Mouse (Mus musculus) forebrain, embryonic 15.5 days (tissue): ENCODE measurements around the gene Gpr39. TPM values are rescaled to one million over a fixed set of nuclear protein-coding genes. Genes with fewer than 3 reads are reported as not detected.

Experiments
- ATAC-seq: fragments of 200-750 bp; cut with Nextera tagmentation; replicated peaks from 2 replicates; pipeline ENCODE4 v1.8.0; 2017; ENCODE audit warnings: mild to moderate bottlenecking, moderate TSS enrichment, moderate library complexity
- H3K27ac ChIP-seq: fragments of 300-500 bp; sonication (generic); replicated peaks from 2 replicates; pipeline ENCODE4 v1.5.1; 2015; ENCODE audit warnings: mild to moderate bottlenecking, inconsistent platforms
- H3K27me3 ChIP-seq: fragments of 300-500 bp; sonication (generic); 2 replicates; pipeline ENCODE4 v1.6.1; 2015; ENCODE audit warnings: inconsistent platforms
- H3K36me3 ChIP-seq: fragments of 300-500 bp; sonication (generic); 2 replicates; pipeline ENCODE4 v1.6.1; 2015; ENCODE audit warnings: mild to moderate bottlenecking, inconsistent platforms
- H3K4me1 ChIP-seq: fragments of 300-500 bp; sonication (generic); 2 replicates; pipeline ENCODE4 v1.6.1; 2015; ENCODE audit warnings: inconsistent platforms
- H3K4me2 ChIP-seq: fragments of 300-500 bp; sonication (generic); replicated peaks from 2 replicates; pipeline ENCODE4 v1.6.1; 2015; ENCODE audit warnings: mild to moderate bottlenecking, inconsistent platforms
- H3K4me3 ChIP-seq: fragments of 300-500 bp; sonication (generic); 2 replicates; pipeline ENCODE4 v1.5.1; 2015; ENCODE audit warnings: mild to moderate bottlenecking, inconsistent platforms
- H3K9ac ChIP-seq: fragments of 300-500 bp; sonication (generic); replicated peaks from 2 replicates; pipeline ENCODE4 v1.6.1; 2015; ENCODE audit warnings: mild to moderate bottlenecking, inconsistent platforms
- H3K9me3 ChIP-seq: fragments of 300-500 bp; sonication (generic); 2 replicates; pipeline ENCODE4 v1.6.1; 2016; ENCODE audit warnings: inconsistent platforms
- WGBS: fragments of 180-500 bp; shearing (Covaris S2); methylation state at CpG from one replicate; pipeline ENCODE4 v1.1.7; 2015; ENCODE audit warnings: mixed read lengths; 5-methylcytosine and 5-hydroxymethylcytosine counted together
- polyA plus RNA-seq: library from polyadenylated mRNA; unstranded; fragments of >200 nt; fragmentation: Nextera tagmentation; extraction: Ambion mirVana; gene quantifications from 2 replicates; pipeline ENCODE4 v1.2.1, GENCODE M21; 2015

Gene Gpr39
- polyA plus RNA-seq, 1 experiment from 2014 or later, result not detected

- Histone ChIP-seq H3K4me3 (no peak overlapping the region), H3K36me3 (no peaks in the 10 kb centered on the region), H3K9me3 (no peaks in the 10 kb centered on the region), H3K4me1 (no peaks in the 10 kb centered on the region), H3K27me3 (no peaks in the 10 kb centered on the region), H3K27ac (no peak overlapping the region), H3K4me2 (no peak overlapping the region), H3K9ac (no peak overlapping the region)
- ATAC-seq, result no peak
- WGBS, result 21% methylated on average over 1 of the region's 1 CpGs
These were observed 160.7 kb downstream of the Gpr39 start for GRCm38 (mm10) chr1:125837507-125837906.

GRCm38 (mm10) chr1:125839746-125840392, 163.1 kb downstream of the Gpr39 start:
- 47% methylated on average over 13 of the region's 13 CpGs for WGBS
- no peak for ATAC-seq
- no peak overlapping the region for H3K9ac ChIP-seq
- H3K4me2 ChIP-seq, result no peak overlapping the region
- H3K27me3 ChIP-seq, result no peaks in the 10 kb centered on the region
- H3K9me3 ChIP-seq, result no peaks in the 10 kb centered on the region
- no peak overlapping the region for H3K27ac ChIP-seq
- H3K4me3 ChIP-seq, result no peak overlapping the region
- H3K4me1 ChIP-seq, result no peaks in the 10 kb centered on the region
- no peaks in the 10 kb centered on the region for H3K36me3 ChIP-seq

GRCm38 (mm10) chr1:125854646-125855045, 177.9 kb downstream of the Gpr39 start:
- ATAC-seq, result no peak
- H3K27me3 ChIP-seq, result no peaks in the 10 kb centered on the region
- WGBS, result 4% methylated on average over 5 of the region's 5 CpGs

GRCm38 (mm10) chr1:125858631-125859030, 181.8 kb downstream of the Gpr39 start:
- Histone ChIP-seq H3K4me1 (no peaks in the 10 kb centered on the region), H3K36me3 (no peaks in the 10 kb centered on the region), H3K27ac (no peak overlapping the region), H3K9me3 (no peaks in the 10 kb centered on the region), H3K9ac (no peak overlapping the region), H3K27me3 (no peaks in the 10 kb centered on the region), H3K4me2 (no peak overlapping the region), H3K4me3 (no peak overlapping the region)
- ATAC-seq, result no peak
- WGBS, result 75% methylated on average over 5 of the region's 5 CpGs

More at GRCm38 (mm10) chr1:125854646-125855045, 177.9 kb downstream of the Gpr39 start:
- H3K27ac ChIP-seq, result no peak overlapping the region
- no peak overlapping the region for H3K9ac ChIP-seq
- no peaks in the 10 kb centered on the region for H3K4me1 ChIP-seq
- H3K4me2 ChIP-seq, result no peak overlapping the region
- no peaks in the 10 kb centered on the region for H3K9me3 ChIP-seq
- H3K4me3 ChIP-seq, result no peak overlapping the region
- no peaks in the 10 kb centered on the region for H3K36me3 ChIP-seq

- ATAC-seq, result no peak
- no peaks in the 10 kb centered on the region for H3K27me3 ChIP-seq
- no peak overlapping the region for H3K4me2 ChIP-seq
- no peaks in the 10 kb centered on the region; the same call in 1 of the 2 replicates for H3K4me1 ChIP-seq
- H3K9ac ChIP-seq, result no peak overlapping the region
- no peak overlapping the region for H3K4me3 ChIP-seq
- no peak overlapping the region for H3K27ac ChIP-seq
- WGBS, result 16% methylated on average over 7 of the region's 7 CpGs
- H3K36me3 ChIP-seq, result no peaks in the 10 kb centered on the region
- H3K9me3 ChIP-seq, result no peaks in the 10 kb centered on the region
These were observed 193.3 kb downstream of the Gpr39 start for GRCm38 (mm10) chr1:125870056-125870455.

GRCm38 (mm10) chr1:125893158-125893557, 216.4 kb downstream of the Gpr39 start:
- no peak for ATAC-seq
- WGBS, result 33% methylated on average over 9 of the region's 9 CpGs
- H3K27ac ChIP-seq, result no peak overlapping the region

GRCm38 (mm10) chr1:125910211-125910870, 233.5 kb downstream of the Gpr39 start:
- Histone ChIP-seq H3K9me3 (no peaks in the 10 kb centered on the region), H3K4me3 (peak overlapping the region; percentile 55), H3K9ac (no peak overlapping the region), H3K4me1 (peaks cover 33% of the 10 kb centered on the region), H3K4me2 (peak overlapping the region; percentile 97), H3K27ac (no peak overlapping the region), H3K36me3 (no peaks in the 10 kb centered on the region), H3K27me3 (peaks cover 4% of the 10 kb centered on the region; the same call in 1 of the 2 replicates)
- WGBS, result 7% methylated on average over 14 of the region's 14 CpGs
- peak; percentile 20; the same call in 1 of the 2 replicates for ATAC-seq

More at GRCm38 (mm10) chr1:125893158-125893557, 216.4 kb downstream of the Gpr39 start:
- Histone ChIP-seq H3K4me2 (no peak overlapping the region), H3K27me3 (no peaks in the 10 kb centered on the region), H3K4me1 (no peaks in the 10 kb centered on the region), H3K4me3 (no peak overlapping the region), H3K9ac (no peak overlapping the region), H3K9me3 (no peaks in the 10 kb centered on the region), H3K36me3 (no peaks in the 10 kb centered on the region)

- Histone ChIP-seq H3K9ac (peak overlapping the region; percentile 45), H3K4me1 (peaks cover 33% of the 10 kb centered on the region), H3K4me3 (peak overlapping the region; percentile 55), H3K27me3 (peaks cover 4% of the 10 kb centered on the region; the same call in 1 of the 2 replicates), H3K36me3 (no peaks in the 10 kb centered on the region), H3K27ac (peak overlapping the region; percentile 49; the same call in 1 of the 2 replicates), H3K4me2 (peak overlapping the region; percentile 97), H3K9me3 (no peaks in the 10 kb centered on the region)
- ATAC-seq, result peak; percentile 57
- WGBS, result under 1% methylated on average over 9 of the region's 9 CpGs
These were observed 234.1 kb downstream of the Gpr39 start for GRCm38 (mm10) chr1:125910871-125911265.

GRCm38 (mm10) chr1:125911337-125911900, 234.6 kb downstream of the Gpr39 start:
- under 1% methylated on average over 35 of the region's 35 CpGs for WGBS
- ATAC-seq, result peak; percentile 84
- peak overlapping the region; percentile 55 for H3K4me3 ChIP-seq
- H3K36me3 ChIP-seq, result no peaks in the 10 kb centered on the region
- H3K4me2 ChIP-seq, result peak overlapping the region; percentile 97
- no peaks in the 10 kb centered on the region for H3K9me3 ChIP-seq
- H3K9ac ChIP-seq, result peak overlapping the region; percentile 45
- H3K27me3 ChIP-seq, result peaks cover 4% of the 10 kb centered on the region; the same call in 1 of the 2 replicates
- peak overlapping the region; percentile 49 for H3K27ac ChIP-seq
- H3K4me1 ChIP-seq, result peaks cover 33% of the 10 kb centered on the region

GRCm38 (mm10) chr1:125911901-125912445, 235.2 kb downstream of the Gpr39 start:
- peak overlapping the region; percentile 49 for H3K27ac ChIP-seq
- peaks cover 4% of the 10 kb centered on the region; the same call in 1 of the 2 replicates for H3K27me3 ChIP-seq
- H3K36me3 ChIP-seq, result no peaks in the 10 kb centered on the region
- H3K9ac ChIP-seq, result peak overlapping the region; percentile 45
- ATAC-seq, result peak; percentile 69
- WGBS, result 0% methylated on average over 43 of the region's 43 CpGs
- peak overlapping the region; percentile 55 for H3K4me3 ChIP-seq
- no peaks in the 10 kb centered on the region for H3K9me3 ChIP-seq
- peaks cover 33% of the 10 kb centered on the region for H3K4me1 ChIP-seq
- peak overlapping the region; percentile 97 for H3K4me2 ChIP-seq

- Histone ChIP-seq H3K4me2 (peak within 1 kb of the TSS; percentile 97), H3K9ac (peak within 1 kb of the TSS; percentile 45), H3K36me3 (no peaks in the 10 kb centered on the region), H3K27ac (peak within 1 kb of the TSS; percentile 49), H3K4me1 (peaks cover 33% of the 10 kb centered on the region), H3K9me3 (no peaks in the 10 kb centered on the region), H3K4me3 (peak within 1 kb of the TSS; percentile 55), H3K27me3 (peaks cover 4% of the 10 kb centered on the region; the same call in 1 of the 2 replicates)
- ATAC-seq, result peak; percentile 9; the same call in 1 of the 2 replicates
- WGBS, result 3% methylated on average over 30 of the region's 30 CpGs
These were observed 236.1 kb downstream of the Gpr39 start, which contains the start of gene Lypd1 for GRCm38 (mm10) chr1:125912601-125913600. Lypd1 (minus strand) TSS chr1:125913101.
